Mouse (Mus musculus) hindbrain, embryonic 11.5 days (tissue): ENCODE results near the gene Ifnl3. TPM values are rescaled to one million over a fixed set of nuclear protein-coding genes. Genes with fewer than 3 reads are reported as not detected.
"Not testable (repeated sequence)": the region's sequence is repeated elsewhere in the genome, so short reads cannot be mapped to it uniquely, and the experiment has no call there.

Experiments used
- ATAC-seq: fragments of 200-750 bp; cut with Nextera tagmentation; 2 replicates; pipeline ENCODE4 v1.8.0; 2017; ENCODE audit warnings: mild to moderate bottlenecking, moderate TSS enrichment, moderate library complexity; ENCODE audit not compliant: low FRiP score
- DNase-seq: peaks from one replicate; pipeline ENCODE4 v3.0.0-alpha.2; 2015; ENCODE audit warnings: low spot score
- H3K27ac ChIP-seq: fragments of 300-500 bp; sonication (generic); 2 replicates; pipeline ENCODE4 v1.5.1; 2014; ENCODE audit warnings: mild to moderate bottlenecking, low read depth, low read length
- H3K27me3 ChIP-seq: fragments of 300-500 bp; sonication (generic); 2 replicates; pipeline ENCODE4 v1.6.1; 2014; ENCODE audit warnings: mild to moderate bottlenecking, low read length, moderate library complexity, mixed read lengths; ENCODE audit not compliant: control insufficient read depth, insufficient read depth
- H3K36me3 ChIP-seq: fragments of 300-500 bp; sonication (generic); 2 replicates; pipeline ENCODE4 v1.6.1; 2014; ENCODE audit warnings: mild to moderate bottlenecking, low read length, moderate library complexity, mixed read lengths; ENCODE audit not compliant: control insufficient read depth, insufficient read depth
- H3K4me1 ChIP-seq: fragments of 300-500 bp; sonication (generic); replicated peaks from 2 replicates; pipeline ENCODE4 v1.6.1; 2014; ENCODE audit warnings: low read length, mixed read lengths; ENCODE audit not compliant: control insufficient read depth, insufficient read depth
- H3K4me2 ChIP-seq: fragments of 300-500 bp; sonication (generic); replicated peaks from 2 replicates; pipeline ENCODE4 v1.6.1; 2014; ENCODE audit warnings: mild to moderate bottlenecking, low read depth, low read length
- H3K4me3 ChIP-seq: fragments of 300-500 bp; sonication (generic); 2 replicates; pipeline ENCODE4 v1.5.1; 2014; ENCODE audit warnings: low read depth, low read length
- H3K9ac ChIP-seq: fragments of 300-500 bp; sonication (generic); 2 replicates; pipeline ENCODE4 v1.6.1; 2014; ENCODE audit warnings: low read depth, low read length
- H3K9me3 ChIP-seq: fragments of 300-500 bp; sonication (generic); 2 replicates; pipeline ENCODE4 v1.6.1; 2016; ENCODE audit warnings: low read length; ENCODE audit not compliant: control insufficient read depth
- WGBS: fragments of 180-500 bp; shearing (Covaris S2); extraction: QIAGEN DNeasy Blood & Tissue Kit; methylation state at CpG from one replicate; pipeline ENCODE4 v1.1.7; 2014; 5-methylcytosine and 5-hydroxymethylcytosine counted together
- polyA plus RNA-seq: library from polyadenylated mRNA; unstranded; fragments of >200 nt; fragmentation: Nextera tagmentation; extraction: Ambion mirVana; gene quantifications from 2 replicates; pipeline ENCODE4 v1.2.1, GENCODE M21; 2014

Gene Ifnl3
- not detected in 2 replicates for polyA plus RNA-seq

DNA sequence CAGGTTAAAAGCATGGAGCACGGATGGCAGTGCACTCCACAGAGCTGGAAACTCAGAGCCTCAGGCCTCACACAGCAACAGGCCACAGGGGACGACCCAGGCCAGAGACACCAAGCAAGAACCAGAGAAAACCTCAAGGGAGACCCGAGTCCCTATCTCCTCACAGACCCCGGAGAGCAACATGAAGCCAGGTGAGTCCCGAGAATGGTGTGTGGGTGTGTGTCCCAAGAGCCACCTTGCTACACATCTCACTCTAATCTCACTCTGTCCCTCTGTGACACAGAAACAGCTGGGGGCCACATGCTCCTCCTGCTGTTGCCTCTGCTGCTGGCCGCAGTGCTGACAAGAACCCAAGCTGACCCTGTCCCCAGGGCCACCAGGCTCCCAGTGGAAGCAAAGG is at the start of gene Ifnl3:
Ifnl3 (plus strand) TSS at position 301 of the 400 bp plus-strand sequence.
- 73% methylated on average over 5 of the region's 6 CpGs for WGBS
- not testable (repeated sequence) for DNase-seq, H3K4me3 ChIP-seq, H3K27ac ChIP-seq, H3K4me1 ChIP-seq, H3K36me3 ChIP-seq, H3K9ac ChIP-seq, ATAC-seq, H3K9me3 ChIP-seq, H3K27me3 ChIP-seq, H3K4me2 ChIP-seq

DNA sequence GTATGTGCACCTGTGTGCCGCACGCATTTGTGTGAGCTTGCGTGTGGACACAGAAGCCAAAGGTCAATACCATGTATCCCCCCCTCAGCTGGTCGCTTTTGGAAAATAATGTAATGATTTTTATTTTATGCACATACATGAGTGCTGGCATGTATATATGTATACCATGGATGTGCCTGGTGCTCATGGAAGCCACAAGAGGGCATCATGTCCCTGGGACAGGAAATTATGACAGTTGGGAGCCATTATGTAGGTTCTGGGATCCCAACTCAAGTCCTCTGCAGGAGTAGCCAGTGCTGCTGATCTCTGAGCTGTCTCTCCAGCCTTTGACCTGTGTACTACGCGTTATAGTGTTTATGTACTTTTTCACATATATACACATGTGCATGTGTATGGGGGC is 46.4 kb upstream of the Ifnl3 start:
- Histone ChIP-seq H3K9me3 (no peaks in the 10 kb centered on the region), H3K4me3 (no peak overlapping the region), H3K4me2 (no peak overlapping the region), H3K4me1 (no peaks in the 10 kb centered on the region), H3K9ac (no peak overlapping the region), H3K36me3 (no peaks in the 10 kb centered on the region), H3K27me3 (no peaks in the 10 kb centered on the region), H3K27ac (no peak overlapping the region)
- WGBS = 87% methylated on average over 6 of the region's 6 CpGs
- ATAC-seq (no peak), DNase-seq (no peak)

DNA sequence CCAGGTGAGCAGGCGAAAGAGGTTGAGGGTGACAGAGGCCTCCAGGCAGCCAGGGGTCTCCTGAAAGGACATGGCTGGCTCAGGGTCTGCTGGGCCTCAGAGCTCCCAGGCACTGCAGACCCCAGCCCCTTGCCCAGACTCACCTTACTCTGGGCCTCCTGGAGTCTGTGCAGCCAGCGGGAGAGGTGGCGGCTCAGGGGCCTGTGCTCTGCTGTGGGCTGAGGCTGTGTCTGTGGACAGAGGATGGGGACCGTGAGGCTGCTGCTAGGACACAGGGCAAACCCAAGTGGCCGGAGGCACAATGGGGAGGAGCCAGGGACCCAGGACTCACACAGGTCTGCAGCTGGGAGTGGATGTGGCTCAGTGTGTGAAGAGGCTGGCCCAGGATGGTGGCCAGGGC is 45.3 kb upstream of the Ifnl3 start:
- 85% methylated on average over 5 of the region's 5 CpGs for WGBS
- ATAC-seq (no peak), DNase-seq (no peak)
- H3K9ac ChIP-seq = no peak overlapping the region
- H3K4me2 ChIP-seq = no peak overlapping the region
- H3K27me3 ChIP-seq = no peaks in the 10 kb centered on the region
- H3K4me3 ChIP-seq = no peak overlapping the region
- no peaks in the 10 kb centered on the region for H3K36me3 ChIP-seq
- no peaks in the 10 kb centered on the region for H3K9me3 ChIP-seq
- H3K4me1 ChIP-seq = no peaks in the 10 kb centered on the region
- no peak overlapping the region for H3K27ac ChIP-seq

DNA sequence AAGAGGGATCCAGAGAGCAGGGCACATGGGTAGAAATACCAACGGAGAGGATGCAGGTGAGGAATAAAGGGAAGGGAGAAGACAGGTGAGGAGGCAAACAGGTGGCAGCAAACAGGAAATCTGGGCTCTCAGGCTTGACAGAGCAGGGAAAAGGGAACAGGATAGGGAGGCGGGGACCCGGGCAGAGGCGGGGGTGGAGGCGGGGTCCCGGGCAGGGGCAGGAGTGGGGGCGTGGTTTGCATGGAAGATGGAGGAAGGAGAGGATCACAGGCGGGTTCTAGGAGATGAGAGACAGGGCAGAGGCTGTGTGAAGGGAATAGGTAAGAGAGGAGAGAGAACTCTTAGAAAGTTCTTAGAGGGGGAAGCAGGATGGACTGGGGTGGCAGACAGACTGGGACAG is 43.8 kb upstream of the Ifnl3 start:
- H3K9ac ChIP-seq = no peak overlapping the region
- 10% methylated on average over 8 of the region's 8 CpGs for WGBS
- no peak for DNase-seq

DNA sequence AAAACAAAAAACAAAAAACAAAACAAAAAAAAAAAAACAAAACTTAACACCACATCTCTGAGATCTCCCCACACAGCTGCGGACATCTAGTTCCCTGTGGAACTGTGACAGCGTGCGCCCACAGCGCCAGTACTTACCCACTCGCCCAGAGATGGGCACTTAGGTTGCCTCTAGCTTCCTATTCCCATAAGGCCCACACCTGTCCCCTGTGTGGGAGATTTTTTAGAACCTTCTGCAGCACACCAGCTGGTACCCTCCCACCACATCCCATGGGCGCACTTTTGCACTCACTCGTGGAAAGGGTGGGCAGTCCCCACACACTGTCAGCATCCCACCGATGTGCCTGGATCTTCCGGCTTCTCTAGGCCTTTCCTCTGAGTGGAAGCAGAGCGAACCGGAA is 39.8 kb upstream of the Ifnl3 start:
- H3K27ac ChIP-seq = no peak overlapping the region
- ATAC-seq = no peak
- 89% methylated on average over 11 of the region's 11 CpGs for WGBS
- no peak overlapping the region for H3K9ac ChIP-seq
- H3K27me3 ChIP-seq = no peaks in the 10 kb centered on the region; the same call in 1 of the 2 replicates
- no peak overlapping the region for H3K4me2 ChIP-seq
- no peak for DNase-seq
- no peak overlapping the region for H3K4me3 ChIP-seq
- H3K4me1 ChIP-seq = no peaks in the 10 kb centered on the region
- no peaks in the 10 kb centered on the region for H3K9me3 ChIP-seq
- H3K36me3 ChIP-seq = no peaks in the 10 kb centered on the region

More for the DNA sequence above, 43.8 kb upstream of the Ifnl3 start:
- H3K4me2 ChIP-seq = no peak overlapping the region
- H3K36me3 ChIP-seq = no peaks in the 10 kb centered on the region
- ATAC-seq = no peak
- no peak overlapping the region for H3K27ac ChIP-seq
- H3K4me1 ChIP-seq = no peaks in the 10 kb centered on the region
- H3K4me3 ChIP-seq = no peak overlapping the region
- no peaks in the 10 kb centered on the region for H3K9me3 ChIP-seq
- no peaks in the 10 kb centered on the region for H3K27me3 ChIP-seq

DNA sequence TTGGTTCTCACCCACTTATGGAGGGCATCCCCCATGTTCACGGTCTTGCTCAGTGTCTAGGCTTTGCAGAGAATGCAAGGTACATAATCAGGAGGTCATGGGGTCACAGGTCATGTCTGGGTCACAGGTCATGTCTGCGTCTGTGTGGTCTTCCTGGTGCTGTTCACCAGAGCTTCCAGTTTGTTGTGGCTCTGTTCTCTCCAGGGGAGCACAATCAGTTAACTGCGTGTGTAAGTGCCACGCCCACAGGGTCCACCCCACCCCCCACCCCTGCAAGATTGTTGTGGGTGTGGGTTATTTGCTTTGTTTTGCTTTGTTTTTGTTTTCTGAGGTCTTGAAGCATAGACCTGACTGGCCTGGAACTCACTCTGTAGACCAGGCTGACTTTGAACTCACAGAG is 38.4 kb upstream of the Ifnl3 start:
- Histone ChIP-seq H3K9ac (no peak overlapping the region), H3K9me3 (no peaks in the 10 kb centered on the region), H3K4me2 (no peak overlapping the region), H3K4me3 (no peak overlapping the region), H3K36me3 (no peaks in the 10 kb centered on the region), H3K27me3 (peaks cover 2% of the 10 kb centered on the region; the same call in 1 of the 2 replicates), H3K4me1 (no peaks in the 10 kb centered on the region), H3K27ac (no peak overlapping the region)
- WGBS = 21% methylated on average over 4 of the region's 4 CpGs
- no peak for DNase-seq
- no peak for ATAC-seq

DNA sequence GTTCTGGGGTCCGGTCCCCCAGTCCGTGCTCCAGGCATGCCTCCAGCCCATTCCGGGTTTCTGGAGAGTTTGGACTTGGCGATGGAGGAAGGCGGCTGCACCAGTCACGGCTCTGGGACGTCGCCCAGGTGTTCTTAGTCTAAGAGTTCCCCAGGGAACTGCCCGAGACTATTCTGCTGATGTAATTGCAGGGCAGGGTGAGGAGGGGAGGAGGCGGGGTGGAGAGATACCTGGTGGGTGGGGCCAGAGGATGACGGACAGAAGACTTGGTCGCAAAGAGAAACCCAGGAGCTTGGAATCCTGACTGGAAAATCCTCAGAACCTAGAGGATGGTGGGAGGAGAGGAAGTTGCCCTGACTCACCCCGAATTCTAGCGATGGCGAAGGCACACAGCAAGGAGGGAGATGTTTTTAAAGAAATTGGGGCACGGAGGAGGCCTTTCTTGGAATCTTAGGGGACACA is 34.6 kb upstream of the Ifnl3 start:
- H3K36me3 ChIP-seq = no peaks in the 10 kb centered on the region
- H3K4me3 ChIP-seq = no peak overlapping the region
- H3K27me3 ChIP-seq = peaks cover 2% of the 10 kb centered on the region; the same call in 1 of the 2 replicates
- WGBS = 4% methylated on average over 16 of the region's 16 CpGs
- H3K27ac ChIP-seq = no peak overlapping the region
- ATAC-seq (no peak), DNase-seq (no peak)
- H3K9ac ChIP-seq = no peak overlapping the region
- H3K4me1 ChIP-seq = no peaks in the 10 kb centered on the region
- H3K4me2 ChIP-seq = peak overlapping the region; percentile 28; the same call in 1 of the 2 replicates
- H3K9me3 ChIP-seq = no peaks in the 10 kb centered on the region

DNA sequence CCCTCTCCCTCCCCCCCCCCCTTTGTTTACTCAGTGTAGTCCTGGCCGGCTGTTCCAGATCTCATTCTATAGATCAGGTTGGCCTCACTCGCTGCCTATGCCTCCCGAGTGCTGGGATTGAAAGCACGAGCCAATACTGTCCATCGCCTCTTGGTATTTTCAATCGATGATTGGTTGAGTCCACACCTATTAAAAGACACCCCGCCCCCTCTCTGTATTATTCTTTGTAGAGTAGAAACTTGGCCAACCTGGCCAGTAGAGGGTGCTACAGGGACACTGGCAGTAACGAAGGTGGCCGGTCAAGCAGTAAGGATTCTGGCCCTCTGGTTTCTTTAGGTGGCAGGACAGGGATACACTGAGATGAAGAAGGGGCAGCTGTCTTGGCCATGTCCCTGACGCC is 32.2 kb upstream of the Ifnl3 start:
- H3K4me3 ChIP-seq = no peak overlapping the region
- H3K27ac ChIP-seq = no peak overlapping the region
- WGBS = 5% methylated on average over 10 of the region's 10 CpGs
- no peaks in the 10 kb centered on the region for H3K9me3 ChIP-seq
- no peak overlapping the region for H3K4me2 ChIP-seq
- H3K27me3 ChIP-seq = peaks cover 2% of the 10 kb centered on the region; the same call in 1 of the 2 replicates
- no peaks in the 10 kb centered on the region for H3K36me3 ChIP-seq
- DNase-seq (peak; percentile 53), ATAC-seq (no peak)
- no peak overlapping the region for H3K9ac ChIP-seq
- no peaks in the 10 kb centered on the region for H3K4me1 ChIP-seq

DNA sequence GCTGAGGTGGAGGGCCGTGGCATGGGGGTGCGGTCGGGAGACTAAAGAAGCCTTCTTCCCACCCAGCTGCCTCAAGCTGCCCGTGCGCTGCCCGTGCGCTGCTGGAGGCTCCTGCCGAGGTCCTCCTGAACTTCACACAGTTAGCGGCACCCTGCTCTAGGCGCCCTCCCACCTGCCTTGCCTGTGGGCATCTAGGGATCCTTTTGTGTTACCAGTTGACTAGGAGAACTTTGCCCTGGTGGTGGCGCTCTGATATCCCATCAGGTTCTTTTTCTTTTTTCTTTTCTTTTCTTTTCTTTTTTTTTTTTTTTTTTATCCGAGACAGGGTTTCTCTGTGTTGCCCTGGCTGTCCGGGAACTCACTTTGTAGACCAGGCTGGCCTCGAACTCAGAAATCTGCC is 31.7 kb upstream of the Ifnl3 start:
- Histone ChIP-seq H3K9me3 (no peaks in the 10 kb centered on the region), H3K4me2 (no peak overlapping the region), H3K9ac (no peak overlapping the region), H3K27me3 (peaks cover 2% of the 10 kb centered on the region; the same call in 1 of the 2 replicates), H3K4me1 (no peaks in the 10 kb centered on the region), H3K27ac (no peak overlapping the region), H3K4me3 (no peak overlapping the region), H3K36me3 (no peaks in the 10 kb centered on the region)
- no peak for DNase-seq
- WGBS = 31% methylated on average over 14 of the region's 14 CpGs
- no peak for ATAC-seq
